Mouse (Mus musculus): ENCODE data around the gene Lipt2. TPM values are rescaled to one million over a fixed set of nuclear protein-coding genes. Genes with fewer than 3 reads are reported as not detected.

The Lipt2 gene
- 6.1 TPM for polyA plus RNA-seq (2014; fragmentation: Illumina TruSeq; extraction: RNeasy Lipid Tissue Mini Kit (QIAGEN cat#74804); ENCODE audit: low read depth, low replicate concordance)

DNA sequence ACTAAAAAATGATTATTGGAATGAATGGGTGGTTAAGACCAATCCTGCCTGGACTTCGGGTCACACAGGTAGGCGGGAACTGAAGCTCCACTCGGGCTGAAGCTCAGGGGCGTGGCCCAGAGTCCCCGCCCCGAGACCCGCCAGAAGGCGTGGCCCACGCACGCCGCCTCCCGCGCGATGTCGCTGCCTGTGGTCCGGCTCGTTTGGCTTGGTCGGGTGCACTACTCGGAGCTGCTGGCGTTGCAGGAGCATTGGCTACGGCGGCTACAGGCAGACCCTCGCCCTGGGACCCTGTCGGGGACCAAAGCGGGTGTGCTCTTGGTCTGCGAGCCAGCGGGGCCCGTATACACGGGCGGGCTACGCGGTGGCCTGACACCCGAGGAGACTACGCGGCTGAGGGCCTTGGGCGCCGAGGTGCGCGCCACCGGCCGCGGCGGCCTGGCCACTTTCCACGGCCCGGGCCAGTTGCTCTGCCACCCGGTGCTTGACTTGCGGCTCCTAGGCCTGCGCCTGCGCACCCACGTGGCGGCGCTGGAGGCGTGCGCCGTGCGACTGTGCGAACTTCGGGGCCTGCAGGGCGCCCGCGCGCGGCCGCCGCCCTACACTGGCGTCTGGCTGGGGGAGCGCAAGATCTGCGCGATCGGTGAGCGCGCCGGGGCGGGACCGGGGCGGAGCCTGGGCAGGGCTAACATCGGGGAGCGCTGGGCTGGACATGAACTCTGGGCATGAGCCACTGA, at the start of gene Lipt2:
Gene Lipt2 (plus strand): TSS at position 173 of the 737 bp plus-strand sequence.

GRCm38 (mm10) chr7:100121376-100121789, 37.7 kb upstream of the Lipt2 start, which contains the start of gene Pold3:
Pold3 (minus strand) TSS chr7:100121565.

GRCm38 (mm10) chr7:100176269-100176668, 17.2 kb downstream of the Lipt2 start, which contains the start of gene Kcne3:
Kcne3 (plus strand) TSS chr7:100176502.

Other genes with a start within 250 kb of the Lipt2 start
- 9.4 TPM for gene Rnf169, start 178.8 kb upstream of the Lipt2 start, polyA plus RNA-seq (2014; fragmentation: Illumina TruSeq; extraction: RNeasy Lipid Tissue Mini Kit (QIAGEN cat#74804); ENCODE audit: low read depth, low replicate concordance)
- not detected for gene Chrdl2, start 153.1 kb upstream of the Lipt2 start, polyA plus RNA-seq (2014; fragmentation: Illumina TruSeq; extraction: RNeasy Lipid Tissue Mini Kit (QIAGEN cat#74804); ENCODE audit: low read depth, low replicate concordance)
- 15.8 TPM for gene Pold3, start 37.7 kb upstream of the Lipt2 start, polyA plus RNA-seq (2014; fragmentation: Illumina TruSeq; extraction: RNeasy Lipid Tissue Mini Kit (QIAGEN cat#74804); ENCODE audit: low read depth, low replicate concordance)
- gene Kcne3, start 17.2 kb downstream of the Lipt2 start, polyA plus RNA-seq (2014; fragmentation: Illumina TruSeq; extraction: RNeasy Lipid Tissue Mini Kit (QIAGEN cat#74804); ENCODE audit: low read depth, low replicate concordance), result 1.8 TPM
- 5.5 TPM for gene Pgm2l1, start 68.1 kb downstream of the Lipt2 start, polyA plus RNA-seq (2014; fragmentation: Illumina TruSeq; extraction: RNeasy Lipid Tissue Mini Kit (QIAGEN cat#74804); ENCODE audit: low read depth, low replicate concordance)
- not detected for gene P4ha3, start 126.2 kb downstream of the Lipt2 start, polyA plus RNA-seq (2014; fragmentation: Illumina TruSeq; extraction: RNeasy Lipid Tissue Mini Kit (QIAGEN cat#74804); ENCODE audit: low read depth, low replicate concordance)
- gene C2cd3, start 213.0 kb downstream of the Lipt2 start, polyA plus RNA-seq (2014; fragmentation: Illumina TruSeq; extraction: RNeasy Lipid Tissue Mini Kit (QIAGEN cat#74804); ENCODE audit: low read depth, low replicate concordance), result 16.6 TPM
- 61.8 TPM for gene Ppme1, start 213.0 kb downstream of the Lipt2 start, polyA plus RNA-seq (2014; fragmentation: Illumina TruSeq; extraction: RNeasy Lipid Tissue Mini Kit (QIAGEN cat#74804); ENCODE audit: low read depth, low replicate concordance)

All from kidney, adult 10 weeks (tissue).